Mouse (Mus musculus) midbrain, postnatal 0 days (tissue): ENCODE data around the gene Dnajc27. TPM values are rescaled to one million over a fixed set of nuclear protein-coding genes. Genes with fewer than 3 reads are reported as not detected.

Experiments
- ATAC-seq: fragments of 200-750 bp; cut with Nextera tagmentation; 2 replicates; pipeline ENCODE4 v1.8.0; 2017; ENCODE audit warnings: moderate number of reproducible peaks, mild to moderate bottlenecking, moderate TSS enrichment, moderate library complexity; ENCODE audit not compliant: low FRiP score
- DNase-seq: peaks from one replicate; pipeline ENCODE4 v3.0.0-alpha.2; 2015; ENCODE audit warnings: low spot score
- H3K27ac ChIP-seq: fragments of 300-500 bp; sonication (generic); 2 replicates; pipeline ENCODE4 v1.5.1; 2014; ENCODE audit warnings: low read depth, mild to moderate bottlenecking, low read length, mixed read lengths
- H3K27me3 ChIP-seq: fragments of 300-500 bp; sonication (generic); 2 replicates; pipeline ENCODE4 v1.6.1; 2014; ENCODE audit warnings: low read length, control low read depth, mixed read lengths; ENCODE audit not compliant: insufficient read depth
- H3K36me3 ChIP-seq: fragments of 300-500 bp; sonication (generic); 2 replicates; pipeline ENCODE4 v1.6.1; 2014; ENCODE audit warnings: low read length, control low read depth, mixed read lengths; ENCODE audit not compliant: insufficient read depth
- H3K4me1 ChIP-seq: fragments of 300-500 bp; sonication (generic); 2 replicates; pipeline ENCODE4 v1.6.1; 2014; ENCODE audit warnings: mild to moderate bottlenecking, control low read depth, antibody characterized with exemption, low read length, mixed read lengths; ENCODE audit not compliant: insufficient read depth
- H3K4me2 ChIP-seq: fragments of 300-500 bp; sonication (generic); 2 replicates; pipeline ENCODE4 v1.6.1; 2014; ENCODE audit warnings: low read depth, mild to moderate bottlenecking, low read length, mixed read lengths; ENCODE audit not compliant: poor library complexity, severe bottlenecking
- H3K4me3 ChIP-seq: fragments of 300-500 bp; sonication (generic); 2 replicates; pipeline ENCODE4 v1.5.1; 2014; ENCODE audit warnings: low read depth, mild to moderate bottlenecking, low read length, moderate library complexity
- H3K9ac ChIP-seq: fragments of 300-500 bp; sonication (generic); replicated peaks from 2 replicates; pipeline ENCODE4 v1.6.1; 2014; ENCODE audit warnings: mild to moderate bottlenecking, low read length, moderate library complexity, mixed read lengths; ENCODE audit not compliant: poor library complexity, severe bottlenecking
- H3K9me3 ChIP-seq: fragments of 300-500 bp; sonication (generic); 2 replicates; pipeline ENCODE4 v1.6.1; 2016; ENCODE audit warnings: low read length, control low read depth
- CTCF ChIP-seq: IDR thresholded peaks from 2 replicates; pipeline ENCODE4 v1.5.1; 2016; ENCODE audit warnings: antibody characterized with exemption, mild to moderate bottlenecking
- WGBS: fragments of 180-500 bp; shearing (Covaris S2); extraction: QIAGEN DNeasy Blood & Tissue Kit; methylation state at CpG from one replicate; pipeline ENCODE4 v1.1.7; 2014; 5-methylcytosine and 5-hydroxymethylcytosine counted together
- polyA plus RNA-seq: library from polyadenylated mRNA; unstranded; fragments of >200 nt; fragmentation: Nextera tagmentation; extraction: Ambion mirVana; gene quantifications from 2 replicates; pipeline ENCODE4 v1.2.1, GENCODE M21; 2015
- total RNA-seq: library from RNA; depleted of rRNA; stranded (reverse); fragments of >200 nt; gene quantifications from 2 replicates; pipeline ENCODE4 v1.2.3, GENCODE M21; 2014

The Dnajc27 gene
- total and polyA plus RNA-seq, 2 experiments from 2014 or later = 26.1 to 51.9 TPM

DNA sequence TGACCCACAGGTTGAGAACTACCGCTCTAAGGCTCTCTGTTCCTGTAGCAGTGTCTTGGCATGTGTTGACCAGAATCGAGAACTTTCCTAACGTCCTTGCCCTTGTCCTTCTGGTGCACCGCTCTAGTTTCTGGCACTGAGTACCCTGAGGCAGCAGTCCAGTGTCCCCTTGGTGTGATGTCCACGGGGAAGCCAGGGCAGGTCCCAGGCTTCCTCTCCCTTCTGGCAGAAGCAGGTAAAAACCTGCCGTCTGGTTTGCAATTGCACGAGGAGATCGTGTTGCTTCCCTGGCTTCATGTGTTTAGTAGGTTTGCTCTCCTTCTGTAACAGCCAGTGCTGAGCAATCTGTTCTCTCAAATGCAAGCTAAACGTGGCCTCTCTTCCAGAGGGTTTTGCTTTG lies 10.7 kb upstream of the Dnajc27 start:
- DNase-seq (no peak), ATAC-seq (no peak)
- no peak overlapping the region for H3K4me3 ChIP-seq
- H3K27me3 ChIP-seq = no peaks in the 10 kb centered on the region
- H3K27ac ChIP-seq = no peak overlapping the region
- no peak overlapping the region for H3K4me2 ChIP-seq
- no peaks in the 10 kb centered on the region for H3K9me3 ChIP-seq
- no peak for TF ChIP-seq CTCF
- no peak overlapping the region for H3K9ac ChIP-seq
- 85% methylated on average over 9 of the region's 9 CpGs for WGBS
- H3K36me3 ChIP-seq = no peaks in the 10 kb centered on the region
- no peaks in the 10 kb centered on the region for H3K4me1 ChIP-seq

DNA sequence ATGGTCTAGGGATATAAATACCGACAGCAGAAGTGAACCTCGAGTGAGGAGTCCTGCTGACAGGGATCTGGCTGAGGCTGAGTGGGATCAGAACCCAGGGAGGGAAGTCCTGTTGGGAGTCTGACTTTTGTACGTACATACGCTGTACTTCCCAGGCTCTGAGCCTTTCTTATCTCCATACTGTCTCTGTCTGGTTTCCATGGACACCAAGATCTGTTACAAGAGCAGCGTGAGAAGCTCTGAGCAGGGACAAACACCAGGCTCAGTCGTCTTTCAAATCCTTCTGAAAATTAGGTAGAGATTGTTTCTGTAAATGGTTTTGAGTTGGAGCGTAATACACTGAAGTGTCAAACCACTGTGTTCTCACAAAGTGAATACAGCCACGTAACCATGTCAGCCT lies 7.0 kb upstream of the Dnajc27 start:
- H3K36me3 ChIP-seq = no peaks in the 10 kb centered on the region

DNA sequence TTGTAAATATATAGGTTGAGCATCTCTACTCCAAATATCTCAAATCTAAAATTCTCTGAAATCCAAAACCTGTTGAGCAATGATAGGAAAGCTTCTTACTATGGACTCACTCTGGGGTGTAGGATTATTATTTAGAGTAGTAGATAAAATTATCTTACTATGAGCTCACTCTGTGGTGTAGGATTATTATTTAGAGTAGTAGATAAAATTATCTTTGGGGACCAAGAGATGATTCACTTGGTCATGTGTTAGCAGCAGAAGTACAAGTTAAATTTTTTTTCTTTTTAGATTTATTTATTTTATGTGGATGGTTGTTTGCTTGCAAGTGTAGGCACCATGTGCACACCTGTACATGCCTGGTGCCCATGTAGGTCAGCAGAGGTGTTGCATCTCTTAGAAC lies 6.0 kb upstream of the Dnajc27 start:
- no peak for TF ChIP-seq CTCF
- no peak overlapping the region for H3K4me3 ChIP-seq
- H3K4me2 ChIP-seq = no peak overlapping the region
- no peaks in the 10 kb centered on the region for H3K36me3 ChIP-seq
- H3K27me3 ChIP-seq = no peaks in the 10 kb centered on the region
- H3K9me3 ChIP-seq = no peaks in the 10 kb centered on the region
- H3K4me1 ChIP-seq = no peaks in the 10 kb centered on the region
- no peak for DNase-seq
- no peak overlapping the region for H3K27ac ChIP-seq
- no peak overlapping the region for H3K9ac ChIP-seq
- no peak for ATAC-seq

More for the DNA sequence above, 7.0 kb upstream of the Dnajc27 start:
- DNase-seq (peak; percentile 8), ATAC-seq (no peak)
- Histone ChIP-seq H3K9ac (no peak overlapping the region), H3K4me3 (no peak overlapping the region), H3K27me3 (no peaks in the 10 kb centered on the region), H3K27ac (no peak overlapping the region), H3K4me1 (no peaks in the 10 kb centered on the region), H3K9me3 (no peaks in the 10 kb centered on the region), H3K4me2 (no peak overlapping the region)
- WGBS = 44% methylated on average over 8 of the region's 8 CpGs
- no peak for TF ChIP-seq CTCF

DNA sequence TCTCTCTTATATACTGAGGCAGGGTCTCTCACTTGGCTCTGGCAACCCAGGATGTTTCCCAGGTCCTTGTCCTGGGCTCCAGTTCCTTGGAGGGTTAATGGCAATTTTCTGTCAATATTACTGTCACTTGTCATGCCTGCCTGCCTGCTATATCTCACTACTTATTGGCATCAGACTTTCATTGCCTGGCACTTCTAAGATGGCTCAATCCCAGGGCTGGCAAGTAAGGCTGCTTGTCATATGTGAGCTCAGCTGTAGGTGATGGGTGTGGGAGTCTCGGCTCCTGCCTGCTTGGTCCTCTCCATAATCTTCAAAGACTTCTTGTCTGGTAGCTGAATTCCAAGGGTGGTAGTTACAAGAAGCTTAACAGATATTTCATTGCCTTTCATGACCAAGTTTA lies 4.3 kb upstream of the Dnajc27 start:
- no peak overlapping the region for H3K9ac ChIP-seq
- H3K36me3 ChIP-seq = no peaks in the 10 kb centered on the region
- H3K4me3 ChIP-seq = no peak overlapping the region
- DNase-seq = no peak
- no peak overlapping the region for H3K4me2 ChIP-seq
- no peaks in the 10 kb centered on the region for H3K27me3 ChIP-seq
- H3K9me3 ChIP-seq = no peaks in the 10 kb centered on the region
- no peaks in the 10 kb centered on the region for H3K4me1 ChIP-seq
- 52% methylated on average over 1 of the region's 1 CpGs for WGBS
- no peak overlapping the region for H3K27ac ChIP-seq
- no peak for ATAC-seq
- no peak for TF ChIP-seq CTCF

DNA sequence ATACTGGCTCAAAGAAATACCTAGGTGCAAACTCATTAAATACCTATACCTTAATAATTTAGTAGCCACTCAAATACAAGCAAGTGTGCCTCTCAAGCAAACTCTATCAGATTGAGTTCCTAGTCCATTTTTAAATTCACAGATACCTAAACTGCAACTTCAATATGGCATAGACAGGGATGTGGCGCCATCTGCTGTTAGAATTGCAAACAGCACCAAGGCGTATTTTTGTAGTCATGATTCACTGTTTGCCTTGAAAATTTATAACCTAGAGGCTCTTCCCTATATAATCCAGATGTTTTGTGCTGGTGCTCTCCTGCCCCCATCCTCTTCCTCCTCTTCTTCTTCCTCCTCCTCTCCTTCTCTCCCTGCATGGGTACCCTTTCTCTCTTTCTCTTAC lies 2.1 kb upstream of the Dnajc27 start:
- ATAC-seq (no peak), DNase-seq (peak; percentile 81)
- Histone ChIP-seq H3K4me3 (no peak overlapping the region), H3K27me3 (no peaks in the 10 kb centered on the region), H3K9me3 (no peaks in the 10 kb centered on the region), H3K4me2 (no peak overlapping the region), H3K27ac (no peak overlapping the region), H3K4me1 (no peaks in the 10 kb centered on the region; the same call in 1 of the 2 replicates), H3K9ac (no peak overlapping the region), H3K36me3 (no peaks in the 10 kb centered on the region)
- 0% methylated on average over 2 of the region's 2 CpGs for WGBS
- TF ChIP-seq CTCF = peak; percentile 96

DNA sequence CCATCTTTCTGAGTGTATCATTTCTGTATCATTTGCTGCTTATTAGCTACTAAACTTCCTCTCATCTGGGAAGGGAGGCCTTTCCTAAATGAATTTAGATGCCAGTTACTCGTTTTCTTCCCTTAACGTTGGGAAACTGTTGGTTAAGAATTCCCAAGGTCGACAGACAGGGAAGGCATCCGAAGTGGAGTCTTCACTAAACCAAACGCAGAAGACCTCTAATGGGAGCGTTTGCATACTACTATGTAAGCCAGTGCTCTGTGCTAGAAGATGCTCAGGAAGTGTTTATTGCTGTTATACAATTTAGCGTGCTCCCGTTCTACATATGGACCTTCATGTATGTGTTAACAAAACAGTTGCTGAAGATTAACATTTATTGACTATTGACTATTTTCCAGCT lies 1.1 kb downstream of the Dnajc27 start:
- Histone ChIP-seq H3K27ac (peak overlapping the region; percentile 96), H3K36me3 (peaks cover 17% of the 10 kb centered on the region), H3K4me1 (no peaks in the 10 kb centered on the region; the same call in 1 of the 2 replicates), H3K9ac (peak overlapping the region; percentile 76), H3K4me2 (peak overlapping the region; percentile 63), H3K9me3 (no peaks in the 10 kb centered on the region), H3K27me3 (no peaks in the 10 kb centered on the region), H3K4me3 (peak overlapping the region; percentile 52)
- 60% methylated on average over 8 of the region's 8 CpGs for WGBS
- DNase-seq (no peak), ATAC-seq (no peak)
- TF ChIP-seq CTCF = no peak
